Mouse (Mus musculus) MEL-GATA-1-ER (cell line): Measurements from ENCODE around the gene Erich3.
A peak's percentile ranks its signal among the peaks of the same experiment; 100 is the strongest.
"Not testable (repeated sequence)": the region's sequence is repeated elsewhere in the genome, so short reads cannot be mapped to it uniquely, and the experiment has no call there.

Experiments
- DNase-seq: peaks from one replicate; pipeline ENCODE4 v3.0.0-alpha.2; 2012; ENCODE audit warnings: low read depth; ENCODE audit errors: extremely low read depth

Erich3 gene

GRCm38 (mm10) chr3:154663545-154663944 is at the start of gene Erich3:
Gene Erich3 (plus strand): TSS chr3:154663859.
- DNase-seq, result no peak

DNA sequence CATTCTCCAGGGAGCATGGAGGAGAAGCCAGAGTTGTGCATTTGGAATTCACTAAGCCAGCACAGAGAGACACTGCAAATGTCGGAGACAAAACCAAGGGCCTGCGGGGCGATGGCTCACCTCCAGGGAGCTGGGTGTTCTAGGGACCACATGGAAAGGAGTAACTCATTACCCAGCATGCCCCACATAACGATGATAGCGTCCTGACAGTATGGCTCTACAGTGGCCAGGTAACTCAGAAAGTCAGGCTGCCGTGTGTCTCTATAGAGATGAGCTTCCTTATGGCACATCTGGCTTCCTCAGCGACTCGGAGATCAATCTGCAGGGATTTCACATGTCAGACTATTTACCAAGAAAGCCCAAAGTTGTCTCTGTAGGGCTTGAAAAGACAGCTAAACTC is 48.9 kb upstream of the Erich3 start:
- no peak for DNase-seq

DNA sequence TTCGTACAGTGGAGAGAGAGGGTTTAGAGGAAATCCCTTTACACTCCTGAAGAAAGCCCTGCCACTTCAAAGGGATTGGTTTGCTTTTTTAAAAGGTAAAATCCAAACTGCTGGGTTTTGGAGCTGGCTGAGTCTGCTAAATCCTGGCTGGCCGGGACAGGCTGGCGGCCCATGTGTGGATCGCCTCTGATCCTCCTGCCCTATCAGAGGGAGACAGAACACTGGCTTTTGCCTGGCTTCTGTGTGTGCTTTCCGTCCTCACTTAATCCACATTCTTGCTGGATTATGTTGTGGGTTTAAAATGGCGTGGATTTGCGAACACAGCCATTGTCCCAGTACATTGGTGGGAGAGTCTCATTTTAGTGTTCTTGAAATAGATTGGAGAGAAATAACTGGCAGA is 48.4 kb upstream of the Erich3 start:
- no peak for DNase-seq

- DNase-seq, result no peak
Observed at GRCm38 (mm10) chr3:154616106-154616505, 47.6 kb upstream of the Erich3 start.

GRCm38 (mm10) chr3:154628284-154628683 is 35.4 kb upstream of the Erich3 start:
- DNase-seq, result no peak

DNA sequence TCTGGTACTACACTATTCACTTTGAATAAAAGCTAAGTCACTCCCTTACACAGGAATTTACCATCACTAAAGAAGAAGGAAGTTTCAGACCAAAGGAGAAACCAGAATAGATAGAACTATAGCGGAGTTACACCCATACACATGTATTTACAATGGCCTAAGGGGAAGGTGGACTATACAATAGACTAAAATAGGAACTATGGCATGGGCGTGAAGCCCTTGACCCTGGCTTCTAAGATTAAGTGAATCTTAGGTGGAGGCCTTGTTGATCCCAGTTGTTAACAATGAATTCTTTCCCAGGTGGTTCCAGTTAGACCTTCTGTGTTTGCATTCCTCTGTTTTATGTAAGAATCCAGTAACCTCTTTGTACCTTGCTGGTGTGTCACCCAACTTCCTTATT is 32.4 kb upstream of the Erich3 start:
- DNase-seq, result not testable (repeated sequence)

DNA sequence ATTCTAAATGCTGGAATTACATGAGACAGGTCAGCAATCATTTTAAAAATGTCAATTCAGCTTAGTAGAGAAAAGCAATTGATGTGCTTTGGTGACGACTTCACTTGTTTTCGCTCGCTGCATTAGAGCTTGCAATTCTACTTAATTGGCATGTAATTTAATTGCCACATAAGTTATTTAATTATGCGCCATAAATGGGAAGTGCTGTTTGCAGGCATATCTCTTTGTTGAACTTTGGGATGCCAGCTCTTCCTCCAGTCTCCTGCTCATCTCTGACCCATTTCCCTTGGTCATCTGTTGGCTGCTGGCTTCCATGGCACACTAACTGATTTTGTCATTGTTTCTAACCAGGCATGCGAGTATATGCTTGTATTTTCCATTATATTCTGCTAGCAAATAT is 30.6 kb upstream of the Erich3 start:
- no peak for DNase-seq

DNA sequence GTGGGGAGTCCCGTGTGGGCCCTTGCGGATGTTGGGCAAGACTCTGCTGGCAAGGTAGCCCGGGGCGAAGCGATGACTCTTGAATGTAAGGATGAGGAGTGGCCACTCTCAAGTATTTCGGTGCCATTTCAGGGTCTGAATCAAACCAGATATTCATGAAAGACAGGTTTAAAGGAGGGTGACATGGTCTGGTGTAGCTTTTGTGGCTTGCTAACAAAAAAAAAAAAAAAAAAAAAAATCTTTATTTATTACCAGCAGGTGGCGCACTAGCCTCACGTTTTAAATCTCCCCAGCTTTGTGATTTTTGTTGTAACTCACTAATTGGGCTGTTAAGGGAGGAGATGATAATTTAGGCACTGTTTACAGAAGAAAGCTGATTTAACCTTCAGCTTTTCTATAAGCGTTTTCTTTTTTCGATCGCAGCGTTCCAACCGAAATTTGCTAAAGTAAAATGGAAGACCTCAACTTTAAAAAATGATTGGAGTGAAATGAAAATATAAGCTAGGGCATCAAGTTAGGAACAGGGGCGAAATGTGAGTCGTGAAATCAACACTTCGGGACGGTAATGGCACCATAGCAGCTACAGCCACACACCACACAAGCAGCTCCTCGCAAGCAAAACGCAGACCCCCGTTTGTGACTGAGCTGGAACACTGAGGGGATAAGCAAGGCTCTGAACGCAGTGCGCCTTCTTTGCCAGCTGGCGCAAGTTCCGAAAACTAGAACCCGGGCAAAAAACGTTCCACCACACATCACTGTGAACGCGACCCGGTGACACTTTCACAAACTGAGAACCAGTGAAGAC is 16.8 kb upstream of the Erich3 start:
- peak; percentile 21 for DNase-seq

GRCm38 (mm10) chr3:154647443-154647780 is 16.2 kb upstream of the Erich3 start:
- no peak for DNase-seq

DNA sequence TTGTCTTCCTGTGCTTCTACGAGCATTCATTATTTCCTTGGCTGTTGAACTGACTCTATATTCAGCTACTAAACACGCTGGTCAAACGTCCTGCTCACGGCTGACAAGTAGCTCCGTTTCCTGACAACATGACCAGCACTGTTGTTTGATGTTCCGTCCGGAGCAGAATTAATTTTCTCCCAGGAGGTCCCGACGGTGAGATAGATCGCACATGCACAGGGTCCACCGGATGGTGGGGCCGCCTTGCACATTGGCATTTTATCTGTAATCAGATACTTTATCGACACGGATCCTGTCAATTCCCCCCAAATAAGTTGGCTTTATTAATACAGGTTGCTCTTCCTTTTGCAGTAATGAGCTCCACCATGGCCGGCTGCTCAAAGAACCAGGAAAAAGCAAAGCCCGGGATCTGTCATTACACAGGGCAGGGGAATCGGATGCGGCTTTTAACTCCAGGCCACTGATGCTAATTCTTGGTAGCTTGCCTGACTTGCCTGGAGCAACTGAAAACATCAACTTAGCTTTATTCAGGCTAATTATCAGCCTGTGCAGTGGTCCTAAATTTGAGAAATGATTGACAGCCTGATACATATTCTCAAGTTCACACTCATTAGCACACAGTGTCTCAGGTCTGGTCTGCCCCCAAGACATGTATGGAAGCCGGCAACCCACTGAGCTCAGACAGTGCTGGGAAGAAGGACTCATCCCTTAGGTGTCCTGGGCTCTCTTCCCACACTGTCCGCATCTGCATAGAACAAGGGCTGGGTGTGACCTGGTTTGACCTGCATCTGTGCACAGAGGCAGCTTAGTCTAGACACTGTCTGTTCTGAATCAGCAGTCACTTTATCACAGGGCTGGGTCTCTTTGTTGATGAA is 14.0 kb upstream of the Erich3 start:
- no peak for DNase-seq

GRCm38 (mm10) chr3:154651192-154651821 is 12.4 kb upstream of the Erich3 start:
- DNase-seq, result no peak

DNA sequence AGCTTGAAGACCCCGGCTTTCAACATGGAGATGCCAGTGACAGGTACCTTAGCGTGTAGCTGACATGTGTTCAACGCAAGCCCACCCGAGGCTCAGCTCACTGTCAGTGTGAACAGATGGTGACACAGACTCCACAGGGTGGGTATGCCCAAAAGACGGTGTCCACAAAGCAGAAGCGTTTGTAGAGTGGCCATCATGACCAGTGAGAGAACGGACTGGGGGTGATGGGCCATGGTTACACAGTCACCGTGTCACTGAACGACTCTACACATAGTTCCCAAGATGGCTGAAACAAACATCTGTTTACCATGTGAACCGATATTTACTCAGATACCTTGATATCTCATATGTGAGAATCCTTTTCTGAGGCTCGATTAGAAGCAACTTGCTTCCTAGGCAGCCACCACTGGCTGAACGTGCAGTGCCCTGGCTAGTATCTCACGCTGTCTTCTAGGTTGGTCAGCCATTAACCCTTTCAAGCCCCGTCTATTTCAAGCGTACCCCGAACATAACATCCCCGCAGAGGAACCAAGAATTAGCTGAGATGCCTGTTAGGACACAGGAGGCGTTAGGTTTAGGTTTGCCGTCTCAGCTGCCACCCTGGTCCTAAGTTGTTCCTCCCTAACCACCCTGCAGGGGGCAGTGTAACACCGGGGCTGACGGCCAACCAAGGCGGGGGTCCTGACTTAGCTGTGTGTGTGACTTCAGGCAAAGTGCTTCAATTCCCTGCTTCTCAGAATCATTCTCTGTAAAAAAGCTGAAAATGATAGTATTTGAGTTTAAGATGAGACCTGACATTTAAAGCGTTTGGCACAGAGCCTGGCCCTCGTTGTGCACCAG is 10.9 kb upstream of the Erich3 start:
- DNase-seq, result no peak

DNA sequence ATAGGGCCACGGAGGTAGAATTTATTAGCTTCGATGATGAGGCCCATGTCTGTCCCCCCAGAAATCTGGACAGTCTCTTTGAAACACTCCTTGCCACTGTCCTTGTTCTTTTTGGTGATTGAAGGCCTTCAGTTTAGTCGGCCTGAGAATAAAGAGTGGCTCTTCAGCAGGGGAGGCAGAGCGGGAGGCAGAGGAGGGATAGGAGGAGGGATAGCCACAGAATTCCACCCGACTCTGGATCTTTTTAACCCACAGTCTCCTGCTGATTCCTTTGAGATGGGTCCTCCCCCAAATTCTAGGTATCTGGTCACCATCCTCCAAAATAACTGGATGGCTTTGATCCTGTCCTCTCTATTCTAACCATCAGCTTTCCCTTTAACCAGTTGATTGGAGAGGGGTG is 10.2 kb upstream of the Erich3 start:
- no peak for DNase-seq

- no peak for DNase-seq
Observed at GRCm38 (mm10) chr3:154654284-154654683, 9.4 kb upstream of the Erich3 start.

- DNase-seq, result no peak
Observed at GRCm38 (mm10) chr3:154654901-154655300, 8.8 kb upstream of the Erich3 start.

DNA sequence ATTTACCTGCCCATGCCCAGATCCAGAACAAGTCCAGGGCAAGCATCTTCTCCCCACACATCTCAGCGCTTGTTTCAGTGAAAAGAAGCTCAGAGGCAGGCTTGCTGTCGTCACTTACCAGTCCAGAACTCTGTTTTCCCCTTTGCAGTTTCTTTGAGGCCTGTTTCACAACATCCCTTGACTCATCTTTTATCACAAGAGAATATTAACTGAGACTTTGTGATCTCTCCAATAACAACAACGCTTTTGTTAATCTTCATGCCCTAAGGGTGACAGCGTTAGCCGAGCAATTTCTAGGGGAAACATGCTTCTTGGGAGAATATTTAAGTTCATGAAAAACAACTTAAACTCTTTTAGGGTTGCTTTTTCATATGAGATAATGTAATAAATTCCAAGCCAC is 7.9 kb upstream of the Erich3 start:
- no peak for DNase-seq

DNA sequence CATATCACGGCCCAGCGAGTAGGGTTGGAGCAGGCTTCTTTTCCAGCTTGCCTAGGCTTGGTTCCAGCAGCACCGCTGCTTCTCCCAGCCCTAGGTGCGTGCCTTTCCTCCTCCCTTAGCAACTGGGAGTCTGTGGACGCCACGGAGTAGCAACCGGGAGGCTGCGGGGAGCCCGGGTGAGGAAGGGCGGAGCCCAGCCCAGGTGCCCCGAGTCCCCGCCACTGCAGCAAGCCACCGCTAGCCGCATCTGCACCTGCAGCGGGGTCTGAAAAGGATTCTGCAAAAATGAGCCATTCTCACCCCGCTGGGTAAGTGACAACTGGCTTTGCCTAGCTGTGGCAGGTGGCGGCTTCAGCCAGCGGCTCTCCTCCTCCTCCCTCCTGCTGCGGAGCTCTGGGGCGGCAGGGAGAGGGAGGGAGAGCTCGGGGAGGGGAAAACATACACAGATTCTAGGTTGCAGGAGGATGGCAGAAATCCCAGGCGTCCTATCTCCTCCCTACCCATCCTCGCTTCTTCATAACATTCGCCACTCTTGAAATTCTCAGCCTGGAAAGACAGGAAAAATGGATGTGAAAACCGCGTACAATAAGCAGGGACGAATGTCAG is 420 bp downstream of the Erich3 start:
- no peak for DNase-seq

- DNase-seq, result no peak
Observed at GRCm38 (mm10) chr3:154664636-154665035, 977 bp downstream of the Erich3 start.

DNA sequence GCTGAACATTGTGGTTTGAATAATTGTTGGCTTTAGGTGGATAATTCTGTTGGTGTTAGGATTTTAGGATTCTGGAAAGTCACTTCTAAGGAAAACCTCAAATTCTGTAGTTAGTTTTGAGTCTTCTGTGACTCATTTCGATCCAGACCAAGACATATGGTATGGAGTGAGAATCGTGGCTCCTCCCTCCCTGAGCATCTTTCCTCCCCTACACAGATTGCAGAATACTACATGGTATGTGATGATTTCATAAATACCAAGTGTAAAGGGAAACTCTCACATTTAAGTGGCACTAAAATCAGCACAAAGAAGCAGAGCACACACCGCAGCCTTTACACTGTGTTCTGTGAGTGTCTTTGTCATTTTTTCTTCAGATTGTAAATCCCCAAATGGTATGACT is 4.8 kb downstream of the Erich3 start:
- no peak for DNase-seq

- no peak for DNase-seq
Observed at GRCm38 (mm10) chr3:154670584-154670983, 6.9 kb downstream of the Erich3 start.

DNA sequence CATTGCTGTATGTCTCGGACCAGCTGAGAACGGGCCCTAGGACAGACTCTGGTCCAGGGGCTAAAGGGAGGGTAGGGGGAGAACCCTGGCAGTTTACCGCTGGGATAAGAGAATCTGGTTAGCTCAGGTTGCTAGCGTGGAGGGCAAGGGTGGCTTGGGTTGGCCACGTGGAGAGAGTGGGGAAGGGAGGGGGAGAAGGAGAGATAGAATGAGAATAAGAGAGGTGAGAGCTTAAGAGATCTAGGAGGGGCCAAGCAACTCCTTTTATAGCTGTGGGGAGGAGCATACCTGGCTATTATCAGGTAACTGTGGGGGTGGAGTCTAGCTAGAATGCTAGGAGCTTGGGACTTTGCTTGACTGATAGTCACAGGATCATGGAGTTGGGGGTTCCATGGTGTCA is 7.4 kb downstream of the Erich3 start:
- DNase-seq, result no peak
